Mouse (Mus musculus): Measurements from ENCODE around the gene Il23r. TPM values are rescaled to one million over a fixed set of nuclear protein-coding genes. Genes with fewer than 3 reads are reported as not detected.
A peak's percentile ranks its signal among the peaks of the same experiment; 100 is the strongest.

The Il23r gene
- total RNA-seq, 4 experiments from 2014 or later = not detected

DNA sequence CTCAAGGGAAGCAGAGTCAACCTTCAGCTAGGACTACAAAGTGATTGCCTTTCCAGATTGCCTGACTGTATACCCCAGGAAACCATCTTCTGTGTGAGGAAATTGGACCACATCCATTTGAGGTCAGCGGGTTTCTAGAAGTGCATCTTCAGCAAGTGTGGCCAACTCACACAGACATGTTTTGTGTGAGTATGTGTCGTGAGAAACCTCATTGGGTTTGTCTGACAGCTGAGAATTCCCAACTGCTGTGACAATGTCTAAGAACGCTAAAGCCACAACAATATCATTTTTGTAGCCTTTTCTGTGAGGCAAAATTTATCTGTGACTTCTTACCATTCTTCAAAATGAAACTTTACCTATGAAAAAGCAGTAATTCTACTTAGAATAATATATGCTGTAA lies 59.8 kb downstream of the Il23r start:
- no peak for DNase-seq (ENCODE audit: low spot score)

DNA sequence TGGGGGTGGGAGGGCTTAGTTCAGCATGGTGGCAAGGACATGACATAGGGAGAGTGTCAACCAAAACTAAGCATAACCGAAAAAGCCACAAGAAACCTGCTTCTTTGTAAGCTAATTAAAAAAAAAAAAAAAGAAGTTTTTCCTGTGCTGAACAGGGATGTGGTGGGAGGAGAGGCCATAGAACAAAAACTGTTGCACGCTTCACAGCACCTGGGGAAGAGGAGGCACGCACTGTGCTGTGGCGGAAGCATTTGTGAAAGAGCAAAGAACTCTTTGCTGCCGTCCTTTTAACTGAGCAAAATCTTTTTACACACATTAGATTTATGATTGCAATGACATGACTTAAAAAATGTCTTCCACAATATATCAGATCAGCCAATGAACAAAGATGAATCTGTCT lies 69.9 kb downstream of the Il23r start:
- DNase-seq (ENCODE audit: low spot score) = no peak

DNA sequence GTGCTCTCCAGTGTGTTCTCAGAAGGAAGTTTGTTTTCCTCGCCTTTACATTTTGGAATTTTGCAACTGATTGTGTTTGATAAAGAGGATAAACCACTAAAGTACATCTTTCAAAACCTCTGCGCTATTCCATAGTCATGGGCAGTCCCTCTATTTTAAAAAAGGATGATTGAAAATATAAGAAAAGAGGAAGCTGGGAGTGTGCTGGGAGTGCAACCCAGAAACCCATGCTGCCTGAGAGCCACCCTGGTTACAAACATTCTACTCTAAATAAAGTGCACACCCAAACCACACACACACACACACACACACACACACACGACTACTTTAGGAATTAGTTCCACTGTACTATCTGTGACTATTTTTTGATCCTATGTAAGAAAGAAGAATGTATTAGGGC lies 75.1 kb downstream of the Il23r start:
- DNase-seq (ENCODE audit: low spot score) = no peak

DNA sequence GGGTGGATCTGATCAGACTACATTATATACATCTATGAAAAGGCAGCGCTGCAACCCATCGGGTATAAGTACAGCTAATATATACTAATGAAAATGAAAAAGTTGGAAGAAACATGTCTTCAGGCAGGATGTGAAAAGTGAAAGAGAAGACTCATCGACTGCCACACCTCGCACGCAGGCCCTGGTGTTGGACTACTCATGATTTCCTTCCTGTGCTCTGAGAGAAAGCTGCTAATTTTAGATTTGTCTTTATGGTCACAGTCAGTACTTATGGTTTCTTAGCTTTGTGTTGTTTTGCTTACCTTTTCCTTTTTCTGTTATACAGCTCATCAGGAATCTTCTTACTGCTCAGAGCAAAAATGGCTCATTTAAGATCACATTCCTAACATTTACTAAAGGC lies 76.4 kb downstream of the Il23r start:
- DNase-seq (ENCODE audit: low spot score) = no peak

DNA sequence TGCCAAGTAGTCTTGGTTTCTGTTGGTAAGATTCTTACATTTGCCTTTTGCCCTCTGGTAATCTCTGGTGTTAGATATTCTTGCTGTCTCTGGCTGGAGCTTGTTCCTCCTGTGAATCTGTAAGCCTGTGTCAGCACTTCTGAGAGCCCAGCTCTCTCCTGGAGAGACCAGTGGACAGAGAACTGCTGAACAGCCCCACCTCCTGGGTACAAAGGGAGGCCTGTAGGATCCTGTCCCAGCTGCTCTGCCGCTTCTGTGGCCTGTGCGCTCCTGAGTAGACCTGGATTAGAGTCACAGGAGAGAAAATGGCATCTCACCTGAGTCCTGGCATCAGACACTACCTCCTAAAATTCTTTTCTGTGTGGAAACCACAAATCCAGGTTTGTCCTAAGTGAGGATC lies 78.3 kb downstream of the Il23r start:
- DNase-seq (ENCODE audit: low spot score) = no peak

DNA sequence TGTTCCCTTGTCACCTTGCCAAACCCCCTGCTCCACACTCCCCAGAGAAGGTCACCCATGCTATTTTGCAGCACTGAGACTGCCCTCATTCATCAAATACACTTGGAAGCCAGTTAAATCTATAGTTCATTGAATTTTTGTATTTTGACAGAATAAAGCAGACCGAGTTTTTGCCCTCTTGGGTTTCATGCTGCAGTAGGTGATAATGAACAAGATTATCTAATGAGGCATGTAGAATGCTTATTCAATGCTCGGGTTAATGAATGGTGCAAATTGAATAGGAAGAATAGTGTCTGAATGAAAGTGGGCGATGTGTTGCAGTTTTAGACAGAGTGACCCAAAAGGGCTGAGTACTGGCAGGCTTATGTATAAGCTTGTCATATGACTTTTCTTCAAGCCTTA lies 86.4 kb downstream of the Il23r start:
- DNase-seq (ENCODE audit: low spot score) = no peak

DNA sequence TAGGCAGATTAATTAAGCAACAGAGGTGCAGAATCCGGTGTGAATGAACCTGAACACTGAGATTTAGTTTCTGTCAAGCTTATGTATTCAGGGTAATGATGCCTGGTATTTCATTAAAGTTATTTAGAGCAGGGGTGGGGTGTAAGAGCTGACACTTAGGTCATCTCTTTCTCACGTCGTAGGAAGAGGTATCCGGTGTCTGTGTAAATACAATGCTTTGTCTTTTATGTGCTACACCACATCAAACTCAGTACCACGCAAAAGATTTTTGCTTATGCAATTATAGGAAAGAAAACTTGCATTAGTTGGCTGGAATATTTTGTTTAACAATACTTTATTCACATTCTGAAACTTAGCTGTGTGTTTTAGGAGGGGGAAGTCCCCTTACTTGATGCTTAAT lies 92.1 kb downstream of the Il23r start:
- no peak for DNase-seq (ENCODE audit: low spot score)

DNA sequence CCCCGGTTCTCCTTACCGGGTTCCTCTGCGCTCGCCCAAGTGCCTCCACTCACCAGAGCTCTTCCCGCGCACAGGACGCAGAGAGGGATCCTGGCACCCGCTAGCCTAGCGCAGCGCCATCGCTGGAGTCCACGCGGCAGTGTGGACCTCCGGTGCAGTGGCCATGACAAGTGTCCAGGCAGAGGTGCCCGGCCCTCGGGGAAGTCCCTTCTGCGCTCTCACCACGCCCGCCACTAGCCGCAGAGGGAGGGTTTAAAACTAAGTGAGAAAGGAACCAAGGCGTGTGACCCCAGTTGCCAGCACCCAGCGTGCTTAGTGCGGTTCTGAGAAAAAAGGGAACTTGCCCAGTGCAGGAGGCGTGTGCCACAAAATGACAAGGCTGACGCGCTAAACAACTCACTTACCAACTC lies 115.7 kb downstream of the Il23r start, which contains the start of gene Il12rb2:
Il12rb2 (minus strand) TSS at position 207 of the 410 bp plus-strand sequence.
- DNase-seq (ENCODE audit: low spot score) = peak; percentile 3

Other genes starting within 250 kb of the Il23r start
- not detected for gene Il12rb2, start 115.7 kb downstream of the Il23r start, total RNA-seq (2022)
- gene Tacstd2, start 43.9 kb upstream of the Il23r start, total RNA-seq (2022) = under 1 TPM in 1 of 4 experiments, not detected in 3; 0.19 TPM